Mouse (Mus musculus): ENCODE measurements around the gene Gtpbp10.

DNA sequence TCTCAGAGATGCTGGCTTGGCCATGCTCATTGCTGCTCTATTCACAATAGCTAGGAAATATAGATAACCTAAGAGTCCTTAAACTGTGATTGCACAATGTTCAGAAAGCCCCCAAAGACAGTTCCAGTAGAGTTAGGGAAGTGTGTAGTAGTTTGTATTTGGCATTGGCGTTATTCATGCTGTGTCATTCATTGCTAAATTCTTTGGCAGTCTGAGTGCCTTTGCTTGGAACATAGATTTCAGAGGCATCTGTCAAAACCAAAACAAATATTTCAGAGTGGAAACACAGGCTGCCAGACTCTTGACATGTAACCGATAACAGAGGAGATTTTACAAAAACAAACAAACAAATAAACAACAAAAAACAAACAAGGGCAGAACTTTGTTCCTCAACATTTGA, 57.8 kb downstream of the Gtpbp10 start:
- no peak for TF ChIP-seq GATA1 (IDR thresholded peaks at IDR 0.05; ENCODE audit: low read length)
- TF ChIP-seq TAL1 (IDR thresholded peaks at IDR 0.05; ENCODE audit: low read length) = no peak
